Mouse (Mus musculus): ENCODE results near the gene Pcdh8. TPM values are rescaled to one million over a fixed set of nuclear protein-coding genes. Genes with fewer than 3 reads are reported as not detected.

The Pcdh8 gene
- polyA plus RNA-seq, 2 experiments: not detected

DNA sequence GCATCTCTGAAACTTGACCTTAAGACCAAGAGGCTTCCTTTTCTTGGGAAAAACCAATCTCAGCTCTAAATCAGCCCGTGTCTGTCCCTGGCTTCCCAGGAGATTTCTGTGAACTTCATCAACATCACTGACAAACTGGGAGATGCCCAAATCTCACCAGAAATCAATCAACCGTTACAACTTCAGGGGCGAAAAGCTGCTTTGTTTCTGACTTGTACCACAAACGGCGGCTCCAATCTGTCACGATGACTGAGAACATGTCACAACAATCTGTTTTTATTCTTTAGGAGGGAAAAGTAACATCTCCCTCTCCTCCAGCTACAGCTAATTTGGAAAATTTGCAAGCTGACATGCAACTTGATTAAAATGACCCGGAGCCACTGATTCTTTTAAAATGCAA lies 48.9 kb downstream of the Pcdh8 start:
- Histone ChIP-seq H3K4me2 (ENCODE audit: low read depth) (no peak overlapping the region), H3K27me3 (ENCODE audit: control insufficient read depth, insufficient read depth, low read length) (no peaks in the 10 kb centered on the region), H3K9ac (replicated peaks) (no peak overlapping the region), H3K27ac (no peak overlapping the region), H3K36me3 (replicated peaks; ENCODE audit: control insufficient read depth, insufficient read depth, low read depth) (no peaks in the 10 kb centered on the region), H3K4me3 (ENCODE audit: insufficient read depth in 1 of 2, low read depth in 2 of 2, low read length in 2 of 2) (no peak overlapping the region), H3K4me1 (replicated peaks; ENCODE audit: control insufficient read depth in 2 of 2, insufficient read depth in 2 of 2, low read length in 1 of 2) (no peaks in the 10 kb centered on the region), H3K9me3 (ENCODE audit: control insufficient read depth, low read length) (no peaks in the 10 kb centered on the region)
- 75% methylated on average over 7 of the region's 7 CpGs for WGBS (ENCODE audit: insufficient replicate concordance)
- DNase-seq (ENCODE audit: low read depth in 3 of 3, low spot score in 3 of 3) (no peak), ATAC-seq (ENCODE audit: insufficient read depth) (no peak)
- no peak for TF ChIP-seq EP300 (IDR thresholded peaks at IDR 0.05; ENCODE audit: low read depth)
- no peak for TF ChIP-seq CTCF (IDR thresholded peaks at IDR 0.05; ENCODE audit: low read depth)

MicroRNAs within 50 kb of the gene (microRNA counts, 519-probe panel; counts per million panel counts)
- 69.9 counts per million for microRNA mmu-miR-759

Small RNAs within 50 kb of the gene (microRNA-seq; reads per million reads assigned to microRNA genes)
- gene Mir759: not detected

Other genes starting within 250 kb of the Pcdh8 start
- 3.0 and 15.2 TPM in 2 replicates for gene Sugt1, start 183.6 kb downstream of the Pcdh8 start, polyA plus RNA-seq (2012; rRNA removed)
- 44.7 and 48.5 TPM in 2 replicates for gene Sugt1, start 183.6 kb downstream of the Pcdh8 start, polyA plus RNA-seq (2014; fragmentation: Nextera tagmentation; extraction: Ambion mirVana)
- 0.06 TPM in 1 of 2 replicates, not detected in the other for gene Cnmd, start 109.1 kb downstream of the Pcdh8 start, polyA plus RNA-seq (2012; rRNA removed)
- gene Cnmd, start 109.1 kb downstream of the Pcdh8 start, polyA plus RNA-seq (2014; fragmentation: Nextera tagmentation; extraction: Ambion mirVana): not detected in 2 replicates
- 5.5 and 8.0 TPM in 2 replicates for gene Olfm4, start 212.8 kb upstream of the Pcdh8 start, polyA plus RNA-seq (2012; rRNA removed)
- gene Olfm4, start 212.8 kb upstream of the Pcdh8 start, polyA plus RNA-seq (2014; fragmentation: Nextera tagmentation; extraction: Ambion mirVana): 10.4 and 13.4 TPM in 2 replicates